Mouse (Mus musculus) G1E (cell line): ENCODE measurements around the gene Il17rd.

Experiments
- CTCF ChIP-seq: IDR thresholded peaks from 2 replicates; pipeline ENCODE4 v1.5.1; 2012; ENCODE audit warnings: low read depth, low read length, inconsistent platforms, mixed read lengths
- GATA1 ChIP-seq: IDR thresholded peaks from 2 replicates; pipeline ENCODE4 v1.6.1; 2012; ENCODE audit warnings: borderline replicate concordance, low read length, inconsistent platforms, mixed read lengths
- GATA2 ChIP-seq: IDR thresholded peaks from 2 replicates; pipeline ENCODE4 v1.6.1; 2012; ENCODE audit warnings: low read depth, low read length, inconsistent platforms, borderline replicate concordance
- POLR2AphosphoS5 ChIP-seq: IDR thresholded peaks from 2 replicates; pipeline ENCODE4 v1.6.1; 2012; ENCODE audit warnings: low read depth, low read length, inconsistent platforms; ENCODE audit not compliant: insufficient replicate concordance
- TAL1 ChIP-seq: conservative IDR thresholded peaks from 2 replicates; pipeline ENCODE4 v1.6.1; 2012; ENCODE audit warnings: low read depth, low read length, inconsistent platforms, mixed read lengths

- no peak for TF ChIP-seq GATA1
- no peak for TF ChIP-seq TAL1
- no peak for TF ChIP-seq CTCF
- no peak for TF ChIP-seq GATA2
- TF ChIP-seq POLR2AphosphoS5, result no peak
Observed at GRCm38 (mm10) chr14:27105731-27106457, 67.2 kb downstream of the Il17rd start.
